Mouse (Mus musculus): ENCODE measurements around the gene Hcrtr1. TPM values are rescaled to one million over a fixed set of nuclear protein-coding genes. Genes with fewer than 3 reads are reported as not detected.

The Hcrtr1 gene
- total RNA-seq, 2 experiments from 2014 or later: not detected

DNA sequence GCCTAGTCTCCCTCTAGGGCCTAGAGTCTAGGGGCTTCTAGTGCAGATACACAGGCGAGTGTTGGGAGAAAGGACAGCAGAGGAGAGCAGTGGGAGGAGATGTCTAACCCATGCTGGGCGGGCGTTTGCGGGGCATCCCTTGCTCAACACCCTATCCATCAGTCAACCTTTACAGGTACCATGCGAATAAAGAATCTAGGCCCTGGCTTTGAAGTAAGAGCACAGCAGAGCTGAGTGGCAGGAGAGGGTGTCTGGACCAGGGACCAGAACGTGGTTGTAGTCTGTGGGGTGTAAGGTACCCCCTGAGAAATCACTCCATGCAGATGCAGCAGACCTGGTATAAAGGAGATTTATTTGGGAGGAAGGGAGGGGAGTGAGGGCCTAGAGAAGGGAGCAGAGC lies 25.0 kb upstream of the Hcrtr1 start:
- intact Hi-C loops (cut with DNase I): no loop called here
- H3K4me3 ChIP-seq: peak overlapping the region; percentile 59
- no peak for TF ChIP-seq CTCF (IDR thresholded peaks at IDR 0.05)
- no peak for DNase-seq
- H3K27ac ChIP-seq: peak overlapping the region; percentile 80

DNA sequence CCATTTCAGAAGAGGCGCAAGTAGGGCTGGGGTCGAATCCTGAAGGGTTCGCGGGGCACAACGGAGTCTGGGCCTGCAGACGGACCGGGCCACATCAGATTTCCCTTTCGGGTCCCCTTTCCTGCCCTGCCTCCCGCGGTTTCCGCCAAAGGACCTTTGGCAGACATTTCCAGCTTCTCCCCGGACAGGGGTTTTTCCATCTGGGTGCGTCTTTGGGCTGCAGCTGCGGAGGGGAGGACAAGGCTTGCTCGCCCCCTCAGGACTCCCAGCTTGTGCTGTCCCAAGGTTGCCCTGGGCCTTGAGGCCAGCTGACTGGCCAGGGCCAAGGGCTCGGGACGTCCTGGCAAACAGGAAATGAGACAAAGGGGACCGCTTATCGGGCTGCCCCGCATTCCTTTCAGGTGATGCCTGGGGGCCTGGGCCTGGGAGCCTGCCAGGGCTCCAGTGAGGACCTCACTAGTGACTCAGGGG lies 24.3 kb upstream of the Hcrtr1 start:
- TF ChIP-seq CTCF (IDR thresholded peaks at IDR 0.05): no peak
- intact Hi-C loops (cut with DNase I): no loop called here
- DNase-seq: peak; percentile 57
- Histone ChIP-seq H3K4me3 (peak overlapping the region; percentile 59), H3K27ac (peak overlapping the region; percentile 80)

DNA sequence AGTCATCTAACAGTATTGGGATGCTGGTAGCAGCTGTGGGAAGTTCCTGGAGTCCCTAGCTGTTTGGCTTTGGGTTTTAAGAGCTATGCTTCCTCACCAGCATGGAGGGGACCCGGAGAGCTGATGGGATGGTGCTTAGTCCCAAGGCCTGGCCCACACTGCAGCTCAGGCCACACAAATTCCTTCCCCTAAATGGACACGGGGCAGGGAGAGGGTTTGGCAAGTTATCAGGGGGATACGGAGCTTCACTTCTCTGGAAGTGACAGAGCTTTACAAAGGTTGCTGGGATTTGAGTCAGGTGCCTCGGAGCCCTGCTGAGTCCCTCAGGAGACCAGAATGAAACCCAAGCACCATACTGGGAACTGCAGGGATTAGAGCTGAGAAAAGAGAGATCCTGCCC lies 22.2 kb upstream of the Hcrtr1 start:
- intact Hi-C loops (cut with DNase I): no loop called here
- no peak overlapping the region for H3K4me3 ChIP-seq
- no peak for TF ChIP-seq CTCF (IDR thresholded peaks at IDR 0.05)
- H3K27ac ChIP-seq: peak overlapping the region; percentile 35
- no peak for DNase-seq

DNA sequence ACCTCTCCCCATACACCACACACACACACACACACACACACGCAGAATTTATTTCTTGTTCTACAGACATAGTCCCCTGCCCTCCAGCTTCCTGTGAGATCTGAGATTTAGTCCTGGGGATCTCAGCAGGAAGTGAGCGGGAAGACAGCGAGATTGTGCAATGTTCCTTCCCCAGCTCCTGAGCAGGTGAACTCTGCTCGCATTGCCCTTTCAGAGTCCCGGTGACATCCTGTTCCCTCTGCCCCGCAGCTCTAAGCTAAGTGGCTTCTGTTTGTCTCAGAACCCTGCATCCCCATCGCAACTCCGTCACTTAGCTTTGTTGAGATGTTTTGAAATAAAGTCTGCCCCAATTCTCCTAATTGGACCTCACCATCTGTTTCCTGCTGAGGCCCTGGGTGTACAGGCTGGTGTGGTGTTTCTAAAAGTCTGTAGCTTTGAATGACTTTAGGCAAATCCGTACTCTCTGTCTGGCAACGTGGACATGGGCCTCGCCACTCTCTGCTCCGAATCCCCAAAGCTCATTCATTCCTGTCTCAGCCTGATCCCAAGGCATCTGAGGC lies 17.7 kb upstream of the Hcrtr1 start:
- no peak for DNase-seq
- no peak overlapping the region for H3K27ac ChIP-seq
- H3K4me3 ChIP-seq: no peak overlapping the region
- TF ChIP-seq CTCF (IDR thresholded peaks at IDR 0.05): no peak
- intact Hi-C loops (cut with DNase I): no loop called here

DNA sequence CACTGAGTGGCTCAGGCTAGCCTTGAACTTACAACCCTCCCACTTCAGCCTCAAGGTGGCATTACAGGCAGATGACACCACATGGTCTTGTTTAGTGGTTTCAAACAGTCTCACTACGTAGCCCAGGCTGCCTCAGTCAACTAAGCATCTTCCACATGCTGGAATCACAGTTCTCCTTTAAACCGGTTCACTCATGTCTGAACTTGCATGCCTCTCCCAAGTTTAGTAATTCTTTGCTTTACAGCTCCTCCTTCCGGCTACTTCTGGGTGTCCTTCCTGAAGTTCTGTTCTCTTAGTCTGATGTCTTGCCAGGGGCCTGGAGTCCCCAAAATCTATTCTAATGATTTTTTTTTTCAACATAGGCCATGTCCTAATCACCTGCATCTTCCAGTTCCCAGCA lies 15.1 kb upstream of the Hcrtr1 start:
- intact Hi-C loops (cut with DNase I): no loop called here
- DNase-seq: no peak
- no peak overlapping the region for H3K27ac ChIP-seq
- no peak for TF ChIP-seq CTCF (IDR thresholded peaks at IDR 0.05)
- no peak overlapping the region for H3K4me3 ChIP-seq

DNA sequence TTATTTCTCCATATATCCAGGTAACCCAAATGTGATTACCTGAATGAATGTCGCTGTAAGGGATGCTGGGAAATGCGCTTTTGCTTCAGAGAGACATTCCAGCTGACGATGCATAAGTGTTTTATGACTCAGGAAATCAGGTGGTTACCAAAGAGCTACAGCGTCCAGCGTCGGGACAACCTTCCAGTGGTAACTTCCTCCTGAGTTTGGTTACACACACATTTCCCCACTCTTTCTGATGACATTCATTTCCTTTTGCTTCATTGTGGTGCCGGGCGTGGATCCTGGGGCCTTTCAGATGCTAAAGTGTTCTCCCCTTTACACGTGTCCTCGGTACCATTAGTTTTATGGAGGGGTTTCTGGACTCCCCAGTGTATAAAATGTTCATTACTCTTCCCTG lies 9.2 kb upstream of the Hcrtr1 start:
- DNase-seq: no peak
- intact Hi-C loops (cut with DNase I): no loop called here
- Histone ChIP-seq H3K27ac (no peak overlapping the region), H3K4me3 (no peak overlapping the region)
- no peak for TF ChIP-seq CTCF (IDR thresholded peaks at IDR 0.05)

DNA sequence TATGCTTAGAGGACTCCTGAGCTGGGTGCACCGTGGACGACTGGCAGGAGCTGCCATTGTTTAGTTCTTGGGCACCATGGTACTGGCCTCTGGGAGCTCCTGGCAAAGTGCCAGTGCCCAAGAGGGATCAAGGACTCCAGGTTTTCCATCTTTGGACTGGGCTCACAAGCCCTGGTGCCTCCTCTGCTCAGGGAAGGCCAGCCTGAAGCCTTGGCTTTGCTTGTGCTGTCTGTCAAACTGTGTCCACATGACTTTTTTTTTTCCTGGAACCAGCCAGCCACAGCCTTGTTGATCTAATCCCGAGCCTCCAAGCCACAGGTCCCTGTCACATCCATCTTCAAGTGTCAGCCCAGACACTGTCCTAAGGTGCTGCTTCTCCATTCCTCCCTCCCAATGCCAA lies 2.6 kb upstream of the Hcrtr1 start:
- DNase-seq: no peak
- Histone ChIP-seq H3K27ac (no peak overlapping the region), H3K4me3 (no peak overlapping the region)
- intact Hi-C loops (cut with DNase I): no loop called here
- TF ChIP-seq CTCF (IDR thresholded peaks at IDR 0.05): no peak

DNA sequence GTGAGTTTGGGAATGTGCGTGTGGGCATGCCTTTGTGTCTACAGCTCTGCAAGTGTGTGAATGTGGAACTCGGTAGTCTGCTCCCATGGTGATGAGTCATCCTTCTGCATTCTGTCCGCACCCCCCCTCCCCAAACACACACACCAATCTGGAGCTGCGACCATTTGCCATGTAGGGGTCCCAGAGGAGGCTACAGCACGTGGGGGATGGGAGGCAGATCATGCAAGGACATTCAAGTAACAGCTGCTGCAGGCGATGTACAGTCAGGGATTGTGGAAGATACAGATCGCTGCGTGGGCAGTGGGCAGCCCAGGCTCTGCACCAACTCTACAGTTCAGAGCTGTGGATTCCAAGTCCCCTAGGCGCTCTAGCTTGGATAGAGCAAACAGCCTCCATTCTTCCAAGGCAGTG lies 1.8 kb upstream of the Hcrtr1 start:
- no peak overlapping the region for H3K27ac ChIP-seq
- no peak overlapping the region for H3K4me3 ChIP-seq
- DNase-seq: no peak
- TF ChIP-seq CTCF (IDR thresholded peaks at IDR 0.05): no peak
- intact Hi-C loops (cut with DNase I): no loop called here

DNA sequence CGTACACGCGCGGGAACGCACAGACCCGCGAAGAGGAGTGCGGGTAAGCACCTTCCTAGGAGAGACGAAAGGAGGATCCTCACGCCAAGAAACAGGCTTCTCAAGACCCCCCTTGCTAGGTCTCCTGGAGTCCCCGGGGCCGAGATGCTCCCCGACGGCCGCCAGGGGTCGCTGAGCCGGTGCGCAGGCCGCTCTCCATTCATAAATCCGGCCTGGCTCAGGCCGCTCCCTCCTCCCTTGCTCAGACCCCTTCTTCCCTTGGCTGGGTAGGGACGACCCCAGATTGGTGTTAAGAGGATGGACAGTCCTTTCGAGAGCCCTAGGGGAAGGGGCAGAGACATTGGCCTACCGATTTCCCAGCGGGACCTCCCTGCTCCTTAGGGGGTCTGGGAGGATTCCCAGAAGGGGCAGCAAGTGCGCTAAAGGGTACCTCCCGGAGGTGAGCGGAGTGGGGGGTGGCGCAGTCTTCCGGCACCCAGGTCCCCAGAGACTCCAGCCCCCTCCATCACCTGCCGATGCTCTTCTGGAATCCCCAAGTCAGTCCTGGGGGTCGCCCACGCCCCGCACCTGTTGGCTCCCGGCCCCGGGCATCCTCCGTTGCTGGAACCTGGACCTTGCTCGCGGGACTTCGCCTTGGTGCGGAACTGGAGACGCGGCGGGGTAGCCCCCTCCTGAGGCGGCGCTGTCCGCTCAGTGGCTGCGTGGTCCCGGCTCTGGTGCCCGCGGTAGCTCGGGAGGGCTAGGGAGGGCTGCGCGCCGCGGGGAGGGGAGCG lies 532 bp downstream of the Hcrtr1 start:
- DNase-seq: peak; percentile 75
- Histone ChIP-seq H3K4me3 (peak overlapping the region; percentile 60), H3K27ac (0 out of 2 replicates have a peak overlapping the region, but pooled peaks have one; percentile 24)
- TF ChIP-seq CTCF (IDR thresholded peaks at IDR 0.05): no peak; the same call in none of the 2 replicates
- intact Hi-C loops (cut with DNase I): loop anchor here (1.0 kb wide), 1 partner anchor 51 kb away; no protein-coding TSS in a partner anchor

DNA sequence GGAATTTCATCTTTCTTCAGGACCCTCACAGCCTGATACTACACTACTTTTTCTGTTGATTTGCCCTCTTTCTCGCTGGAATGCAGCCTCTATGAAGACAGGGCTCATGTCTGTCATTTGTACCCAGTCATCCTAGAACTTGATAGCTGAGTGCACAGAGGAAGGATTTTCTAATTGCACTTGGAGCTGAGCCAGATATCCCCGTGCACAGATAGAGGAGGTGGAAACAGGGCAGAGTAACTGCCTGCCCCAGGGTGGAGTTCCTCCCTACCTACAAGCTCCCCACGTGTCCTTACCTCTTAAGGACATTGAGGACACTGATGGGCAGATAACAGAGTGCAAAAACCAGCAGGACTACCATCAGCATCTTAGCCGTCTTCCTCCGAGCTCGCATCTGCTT lies 5.8 kb downstream of the Hcrtr1 start:
- intact Hi-C loops (cut with DNase I): no loop called here
- no peak for DNase-seq
- TF ChIP-seq CTCF (IDR thresholded peaks at IDR 0.05): no peak
- Histone ChIP-seq H3K4me3 (no peak overlapping the region), H3K27ac (no peak overlapping the region)

DNA sequence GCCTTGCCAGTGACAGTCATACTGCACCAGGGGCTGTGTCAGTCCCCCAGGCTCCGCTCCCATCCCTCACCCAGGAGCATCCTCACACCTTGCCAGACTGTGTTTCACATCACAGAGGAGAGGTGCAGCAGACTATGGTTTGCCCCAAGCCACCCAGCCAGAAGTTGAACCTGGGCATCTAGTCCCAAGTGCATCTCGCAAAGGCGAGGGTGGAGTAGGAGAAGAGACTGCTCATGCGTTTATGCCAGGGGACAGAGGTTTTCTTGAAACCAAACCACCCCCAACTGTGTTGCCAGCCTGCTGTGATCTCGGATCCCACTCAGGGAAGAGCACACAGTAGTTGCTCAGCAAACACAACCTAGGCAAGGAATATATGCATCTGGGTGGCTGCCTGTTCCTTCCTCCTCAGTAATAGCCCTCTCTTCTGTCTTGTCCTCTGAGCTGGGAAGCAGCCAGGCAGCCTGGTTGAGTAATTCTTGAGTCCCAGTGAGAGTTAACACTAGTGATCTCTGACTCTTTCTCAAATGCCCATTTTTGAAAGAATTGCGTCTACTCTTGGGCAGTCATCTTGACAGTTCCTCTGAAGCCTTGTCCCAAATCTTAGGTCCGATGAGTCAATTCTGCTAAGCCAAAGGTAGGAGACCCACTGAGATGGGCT lies 7.6 kb downstream of the Hcrtr1 start:
- H3K4me3 ChIP-seq: no peak overlapping the region
- no peak overlapping the region for H3K27ac ChIP-seq
- intact Hi-C loops (cut with DNase I): no loop called here
- no peak for TF ChIP-seq CTCF (IDR thresholded peaks at IDR 0.05)
- no peak for DNase-seq

DNA sequence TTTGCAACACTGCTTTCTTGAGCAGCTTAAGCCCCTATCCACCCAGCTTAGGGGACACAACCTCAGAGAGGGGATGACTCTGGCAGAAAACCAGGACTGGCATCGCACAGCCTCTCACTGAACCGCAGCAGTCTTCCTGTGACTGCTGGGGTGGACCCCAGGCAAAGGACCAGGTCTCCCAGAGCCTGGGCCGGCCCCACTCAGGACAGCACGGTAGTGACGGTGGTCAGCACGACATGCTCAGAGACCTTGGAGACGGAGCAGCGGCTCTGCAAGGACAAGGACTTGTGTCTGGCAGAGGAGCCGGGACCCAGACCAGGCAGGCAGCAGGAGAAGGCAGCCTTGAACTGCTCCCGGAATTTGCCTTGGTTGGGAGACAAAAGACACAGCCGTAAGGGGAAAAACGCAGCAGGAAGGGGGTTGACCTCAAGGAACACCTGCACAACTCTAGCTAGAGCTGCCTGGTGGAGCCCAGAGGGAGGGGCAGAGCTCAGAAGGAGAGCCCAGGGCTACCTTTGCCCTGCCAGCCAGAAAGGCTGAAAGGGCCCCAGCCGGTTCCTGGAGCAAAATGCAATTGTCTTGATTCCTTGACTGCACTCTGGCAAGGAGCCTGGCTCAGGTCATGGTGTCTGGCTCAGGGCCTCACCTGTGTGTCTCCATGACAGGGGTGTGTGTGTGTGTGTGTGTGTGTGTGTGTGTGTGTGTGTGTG lies 8.4 kb downstream of the Hcrtr1 start:
- TF ChIP-seq CTCF (IDR thresholded peaks at IDR 0.05): no peak
- no peak overlapping the region for H3K27ac ChIP-seq
- no peak overlapping the region for H3K4me3 ChIP-seq
- no peak for DNase-seq
- intact Hi-C loops (cut with DNase I): no loop called here

DNA sequence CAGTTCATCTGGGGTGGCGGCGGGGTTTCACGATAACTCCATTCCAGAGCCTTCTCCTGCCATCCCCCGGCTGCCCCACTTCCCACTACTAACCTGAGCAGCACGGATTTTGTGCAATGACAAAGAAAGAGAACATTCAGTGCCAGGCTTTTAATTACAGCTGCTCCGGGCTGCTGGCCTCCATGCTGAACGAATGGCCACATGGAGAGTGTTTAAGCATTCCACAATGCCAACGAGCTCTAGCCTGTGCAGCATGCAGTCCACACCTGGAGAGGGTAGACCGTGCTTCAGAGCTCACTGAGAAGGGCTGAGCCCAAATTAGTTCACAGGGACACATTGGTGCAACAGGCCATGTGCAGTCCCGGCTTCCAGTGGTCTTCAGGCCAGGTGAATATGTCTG lies 9.1 kb downstream of the Hcrtr1 start:
- Histone ChIP-seq H3K27ac (no peak overlapping the region), H3K4me3 (no peak overlapping the region)
- TF ChIP-seq CTCF (IDR thresholded peaks at IDR 0.05): no peak
- no peak for DNase-seq
- intact Hi-C loops (cut with DNase I): no loop called here

Measured in gastrocnemius, adult 2 months (tissue).